Mouse (Mus musculus): ENCODE results near the gene Cux2. TPM values are rescaled to one million over a fixed set of nuclear protein-coding genes. Genes with fewer than 3 reads are reported as not detected.

Cux2 gene
- polyA plus RNA-seq, 1 experiment from 2014 or later = 9.0 TPM

DNA sequence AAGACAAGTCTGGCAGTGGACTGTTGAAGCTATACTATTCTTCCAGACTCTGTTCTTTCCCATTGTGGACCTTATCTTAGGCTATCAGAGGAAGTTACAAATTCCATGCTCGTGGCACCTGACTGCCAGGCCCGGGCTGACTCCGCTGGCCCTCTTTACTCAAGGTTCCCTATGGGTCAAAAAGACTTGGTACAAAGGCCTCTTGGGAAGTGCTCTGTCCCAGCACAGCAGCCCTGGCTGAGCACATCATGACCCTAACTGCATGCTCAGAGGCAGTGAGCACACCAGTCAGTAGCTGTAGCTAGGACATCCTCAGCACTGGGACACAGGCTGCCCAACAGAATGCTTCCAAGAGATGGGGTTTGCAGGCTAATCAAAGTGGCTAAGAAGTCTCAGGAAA is 229.2 kb downstream of the Cux2 start:
- 83% methylated on average over 3 of the region's 3 CpGs for WGBS
- H3K9ac ChIP-seq (replicated peaks; ENCODE audit: low read depth, low read length) = no peak overlapping the region
- no peak overlapping the region for H3K27ac ChIP-seq (ENCODE audit: low read length)
- no peaks in the 10 kb centered on the region for H3K27me3 ChIP-seq (ENCODE audit: control insufficient read depth, insufficient read depth, low read length)
- H3K4me3 ChIP-seq (ENCODE audit: low read depth, low read length) = no peak overlapping the region
- H3K36me3 ChIP-seq (ENCODE audit: control insufficient read depth, insufficient read depth, low read length) = peaks cover 51% of the 10 kb centered on the region
- H3K9me3 ChIP-seq (ENCODE audit: control insufficient read depth, low read depth, low read length) = no peaks in the 10 kb centered on the region
- ATAC-seq (ENCODE audit: insufficient number of reproducible peaks, insufficient read depth, low FRiP score, low read depth) = no peak
- no peaks in the 10 kb centered on the region for H3K4me1 ChIP-seq (ENCODE audit: control insufficient read depth, insufficient read depth, low read length)
- H3K4me2 ChIP-seq (replicated peaks; ENCODE audit: low read depth, low read length) = no peak overlapping the region

DNA sequence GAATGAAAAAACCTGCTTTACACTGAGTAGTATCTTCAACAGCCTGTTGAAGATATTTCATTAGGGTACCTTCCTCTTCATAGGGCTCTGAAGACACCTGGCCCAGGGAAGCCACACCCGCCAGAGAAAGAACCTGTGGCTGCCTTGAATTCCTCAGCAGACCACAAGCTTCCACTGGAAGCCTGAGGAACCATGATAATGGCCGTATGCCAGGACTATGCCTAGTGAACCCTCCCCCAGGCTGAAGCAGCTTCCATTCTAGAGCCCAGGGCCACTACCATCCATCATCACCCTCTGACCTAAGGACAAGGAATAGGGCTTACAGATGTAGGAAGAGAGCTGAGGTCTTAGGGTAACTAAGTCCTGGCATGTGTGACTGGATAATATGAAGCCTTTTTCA is 229.7 kb downstream of the Cux2 start:
- no peak overlapping the region for H3K27ac ChIP-seq (ENCODE audit: low read length)
- no peaks in the 10 kb centered on the region for H3K9me3 ChIP-seq (ENCODE audit: control insufficient read depth, low read depth, low read length)
- no peak overlapping the region for H3K4me3 ChIP-seq (ENCODE audit: low read depth, low read length)
- no peaks in the 10 kb centered on the region for H3K4me1 ChIP-seq (ENCODE audit: control insufficient read depth, insufficient read depth, low read length)
- ATAC-seq (ENCODE audit: insufficient number of reproducible peaks, insufficient read depth, low FRiP score, low read depth) = no peak
- 71% methylated on average over 2 of the region's 2 CpGs for WGBS
- peaks cover 51% of the 10 kb centered on the region for H3K36me3 ChIP-seq (ENCODE audit: control insufficient read depth, insufficient read depth, low read length)
- no peak overlapping the region for H3K9ac ChIP-seq (replicated peaks; ENCODE audit: low read depth, low read length)
- no peaks in the 10 kb centered on the region for H3K27me3 ChIP-seq (ENCODE audit: control insufficient read depth, insufficient read depth, low read length)
- no peak overlapping the region for H3K4me2 ChIP-seq (replicated peaks; ENCODE audit: low read depth, low read length)

GRCm38 (mm10) chr5:121819559-121819958 is 230.3 kb downstream of the Cux2 start:
- H3K4me3 ChIP-seq (ENCODE audit: low read depth, low read length) = no peak overlapping the region
- H3K9me3 ChIP-seq (ENCODE audit: control insufficient read depth, low read depth, low read length) = no peaks in the 10 kb centered on the region
- no peak for ATAC-seq (ENCODE audit: insufficient number of reproducible peaks, insufficient read depth, low FRiP score, low read depth)
- H3K4me1 ChIP-seq (ENCODE audit: control insufficient read depth, insufficient read depth, low read length) = no peaks in the 10 kb centered on the region
- WGBS = 89% methylated on average over 5 of the region's 5 CpGs
- H3K27ac ChIP-seq (ENCODE audit: low read length) = no peak overlapping the region
- H3K36me3 ChIP-seq (ENCODE audit: control insufficient read depth, insufficient read depth, low read length) = peaks cover 51% of the 10 kb centered on the region
- no peak overlapping the region for H3K9ac ChIP-seq (replicated peaks; ENCODE audit: low read depth, low read length)
- no peak overlapping the region for H3K4me2 ChIP-seq (replicated peaks; ENCODE audit: low read depth, low read length)
- no peaks in the 10 kb centered on the region for H3K27me3 ChIP-seq (ENCODE audit: control insufficient read depth, insufficient read depth, low read length)

- no peak for ATAC-seq (ENCODE audit: insufficient number of reproducible peaks, insufficient read depth, low FRiP score, low read depth)
- Histone ChIP-seq H3K27me3 (ENCODE audit: control insufficient read depth, insufficient read depth, low read length) (no peaks in the 10 kb centered on the region), H3K36me3 (ENCODE audit: control insufficient read depth, insufficient read depth, low read length) (peaks cover 57% of the 10 kb centered on the region)
Observed at GRCm38 (mm10) chr5:121818862-121819261, 231.0 kb downstream of the Cux2 start.

GRCm38 (mm10) chr5:121818401-121818800 is 231.5 kb downstream of the Cux2 start:
- no peak for ATAC-seq (ENCODE audit: insufficient number of reproducible peaks, insufficient read depth, low FRiP score, low read depth)
- no peaks in the 10 kb centered on the region for H3K27me3 ChIP-seq (ENCODE audit: control insufficient read depth, insufficient read depth, low read length)
- 92% methylated on average over 7 of the region's 7 CpGs for WGBS
- H3K36me3 ChIP-seq (ENCODE audit: control insufficient read depth, insufficient read depth, low read length) = peaks cover 58% of the 10 kb centered on the region
- H3K4me1 ChIP-seq (ENCODE audit: control insufficient read depth, insufficient read depth, low read length) = no peaks in the 10 kb centered on the region
- H3K27ac ChIP-seq (ENCODE audit: low read length) = no peak overlapping the region
- H3K9ac ChIP-seq (replicated peaks; ENCODE audit: low read depth, low read length) = no peak overlapping the region
- H3K4me2 ChIP-seq (replicated peaks; ENCODE audit: low read depth, low read length) = no peak overlapping the region
- no peaks in the 10 kb centered on the region for H3K9me3 ChIP-seq (ENCODE audit: control insufficient read depth, low read depth, low read length)
- no peak overlapping the region for H3K4me3 ChIP-seq (ENCODE audit: low read depth, low read length)

More at GRCm38 (mm10) chr5:121818862-121819261, 231.0 kb downstream of the Cux2 start:
- Histone ChIP-seq H3K4me3 (ENCODE audit: low read depth, low read length) (no peak overlapping the region), H3K4me1 (ENCODE audit: control insufficient read depth, insufficient read depth, low read length) (no peaks in the 10 kb centered on the region), H3K9ac (replicated peaks; ENCODE audit: low read depth, low read length) (no peak overlapping the region), H3K4me2 (replicated peaks; ENCODE audit: low read depth, low read length) (no peak overlapping the region), H3K27ac (ENCODE audit: low read length) (no peak overlapping the region), H3K9me3 (ENCODE audit: control insufficient read depth, low read depth, low read length) (no peaks in the 10 kb centered on the region)
- WGBS = 95% methylated on average over 4 of the region's 4 CpGs

DNA sequence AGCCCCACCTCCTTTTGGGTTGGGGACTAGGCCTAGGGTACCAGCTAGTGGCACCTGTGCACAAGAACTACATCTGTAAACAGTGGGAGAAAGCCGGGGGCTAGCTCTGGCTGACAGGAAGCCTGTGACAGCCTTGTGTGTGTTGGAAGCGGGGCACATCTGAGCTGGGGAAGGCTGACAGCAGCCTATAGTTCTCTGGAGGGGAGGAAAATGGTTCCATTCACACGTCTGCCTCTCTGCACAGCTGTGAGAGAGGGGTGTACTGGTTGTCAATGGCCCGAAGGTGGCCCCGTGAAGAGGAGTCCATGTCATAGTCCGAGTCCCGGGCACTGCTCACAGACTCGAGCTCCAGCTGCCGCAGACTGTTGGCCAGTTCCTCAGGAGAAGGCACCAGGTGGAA is 232.4 kb downstream of the Cux2 start:
- Histone ChIP-seq H3K4me2 (replicated peaks; ENCODE audit: low read depth, low read length) (no peak overlapping the region), H3K4me3 (ENCODE audit: low read depth, low read length) (no peak overlapping the region), H3K36me3 (ENCODE audit: control insufficient read depth, insufficient read depth, low read length) (peaks cover 66% of the 10 kb centered on the region), H3K9ac (replicated peaks; ENCODE audit: low read depth, low read length) (no peak overlapping the region), H3K4me1 (ENCODE audit: control insufficient read depth, insufficient read depth, low read length) (no peaks in the 10 kb centered on the region), H3K27ac (ENCODE audit: low read length) (no peak overlapping the region), H3K9me3 (ENCODE audit: control insufficient read depth, low read depth, low read length) (no peaks in the 10 kb centered on the region), H3K27me3 (ENCODE audit: control insufficient read depth, insufficient read depth, low read length) (no peaks in the 10 kb centered on the region)
- WGBS = 86% methylated on average over 9 of the region's 9 CpGs
- ATAC-seq (ENCODE audit: insufficient number of reproducible peaks, insufficient read depth, low FRiP score, low read depth) = no peak

GRCm38 (mm10) chr5:121816611-121817010 is 233.3 kb downstream of the Cux2 start:
- H3K4me3 ChIP-seq (ENCODE audit: low read depth, low read length) = no peak overlapping the region
- H3K27ac ChIP-seq (ENCODE audit: low read length) = no peak overlapping the region
- no peaks in the 10 kb centered on the region for H3K9me3 ChIP-seq (ENCODE audit: control insufficient read depth, low read depth, low read length)
- ATAC-seq (ENCODE audit: insufficient number of reproducible peaks, insufficient read depth, low FRiP score, low read depth) = no peak
- 80% methylated on average over 2 of the region's 2 CpGs for WGBS
- H3K9ac ChIP-seq (replicated peaks; ENCODE audit: low read depth, low read length) = no peak overlapping the region
- no peak overlapping the region for H3K4me2 ChIP-seq (replicated peaks; ENCODE audit: low read depth, low read length)
- H3K4me1 ChIP-seq (ENCODE audit: control insufficient read depth, insufficient read depth, low read length) = no peaks in the 10 kb centered on the region
- no peaks in the 10 kb centered on the region for H3K27me3 ChIP-seq (ENCODE audit: control insufficient read depth, insufficient read depth, low read length)
- peaks cover 76% of the 10 kb centered on the region for H3K36me3 ChIP-seq (ENCODE audit: control insufficient read depth, insufficient read depth, low read length)

- ATAC-seq (ENCODE audit: insufficient number of reproducible peaks, insufficient read depth, low FRiP score, low read depth) = no peak
- Histone ChIP-seq H3K4me3 (ENCODE audit: low read depth, low read length) (no peak overlapping the region), H3K9me3 (ENCODE audit: control insufficient read depth, low read depth, low read length) (no peaks in the 10 kb centered on the region), H3K27ac (ENCODE audit: low read length) (no peak overlapping the region), H3K36me3 (ENCODE audit: control insufficient read depth, insufficient read depth, low read length) (peaks cover 80% of the 10 kb centered on the region), H3K4me2 (replicated peaks; ENCODE audit: low read depth, low read length) (no peak overlapping the region), H3K9ac (replicated peaks; ENCODE audit: low read depth, low read length) (no peak overlapping the region), H3K4me1 (ENCODE audit: control insufficient read depth, insufficient read depth, low read length) (no peaks in the 10 kb centered on the region), H3K27me3 (ENCODE audit: control insufficient read depth, insufficient read depth, low read length) (no peaks in the 10 kb centered on the region)
- WGBS = 73% methylated on average over 8 of the region's 8 CpGs
Observed at GRCm38 (mm10) chr5:121815867-121816380, 234.0 kb downstream of the Cux2 start.

- ATAC-seq (ENCODE audit: insufficient number of reproducible peaks, insufficient read depth, low FRiP score, low read depth) = peak; percentile 30; the same call in 1 of the 2 replicates
- H3K36me3 ChIP-seq (ENCODE audit: control insufficient read depth, insufficient read depth, low read length) = peaks cover 86% of the 10 kb centered on the region
- 63% methylated on average over 3 of the region's 3 CpGs for WGBS
Observed at GRCm38 (mm10) chr5:121815067-121815466, 234.8 kb downstream of the Cux2 start.

More at GRCm38 (mm10) chr5:121815067-121815466, 234.8 kb downstream of the Cux2 start:
- H3K4me3 ChIP-seq (ENCODE audit: low read depth, low read length) = no peak overlapping the region
- H3K9ac ChIP-seq (replicated peaks; ENCODE audit: low read depth, low read length) = no peak overlapping the region
- H3K27me3 ChIP-seq (ENCODE audit: control insufficient read depth, insufficient read depth, low read length) = no peaks in the 10 kb centered on the region
- no peak overlapping the region for H3K27ac ChIP-seq (ENCODE audit: low read length)
- no peak overlapping the region for H3K4me2 ChIP-seq (replicated peaks; ENCODE audit: low read depth, low read length)
- no peaks in the 10 kb centered on the region for H3K4me1 ChIP-seq (ENCODE audit: control insufficient read depth, insufficient read depth, low read length)
- no peaks in the 10 kb centered on the region for H3K9me3 ChIP-seq (ENCODE audit: control insufficient read depth, low read depth, low read length)

Measured in stomach, embryonic 14.5 days (tissue).